Mouse (Mus musculus) C2C12 (cell line): Measurements from ENCODE around the gene Nucks1. TPM values are rescaled to one million over a fixed set of nuclear protein-coding genes. Genes with fewer than 3 reads are reported as not detected.

Experiments
- H3K27me3 ChIP-seq: one replicate; pipeline ENCODE4 v1.6.1; 2011; ENCODE audit not compliant: control insufficient read depth, insufficient read depth, insufficient read length
- H3K36me3 ChIP-seq: one replicate; pipeline ENCODE4 v1.6.1; 2011; ENCODE audit not compliant: control insufficient read depth, insufficient read depth
- H3K4me3 ChIP-seq: one replicate; pipeline ENCODE4 v1.5.1; 2011; ENCODE audit warnings: mild to moderate bottlenecking, control low read depth; ENCODE audit not compliant: poor library complexity, insufficient read depth, severe bottlenecking
- H3K79me2 ChIP-seq: one replicate; pipeline ENCODE4 v1.6.1; 2011; ENCODE audit not compliant: control insufficient read depth, insufficient read depth
- H3K79me3 ChIP-seq: one replicate; pipeline ENCODE4 v1.6.1; 2011; ENCODE audit warnings: low read depth, control low read depth
- H3ac ChIP-seq: one replicate; pipeline ENCODE3; 2011; ENCODE audit warnings: low read depth; ENCODE audit not compliant: control insufficient read depth, insufficient read length
- CEBPB ChIP-seq: IDR thresholded peaks from one replicate; pipeline ENCODE4 v1.6.1; 2011; ENCODE audit warnings: low read depth, mild to moderate bottlenecking, control low read depth, moderate library complexity
- CTCF ChIP-seq: IDR thresholded peaks from one replicate; pipeline ENCODE4 v1.5.1; 2011; ENCODE audit not compliant: control insufficient read depth, insufficient read depth, insufficient read length
- FOSL1 ChIP-seq: IDR thresholded peaks from one replicate; pipeline ENCODE4 v1.8.0; 2011; ENCODE audit warnings: mild to moderate bottlenecking, low read length; ENCODE audit not compliant: poor library complexity, insufficient read depth, severe bottlenecking
- MAX ChIP-seq: IDR thresholded peaks from one replicate; pipeline ENCODE4 v1.6.1; 2011; ENCODE audit warnings: mild to moderate bottlenecking, control low read depth
- MYOD1 ChIP-seq: IDR thresholded peaks from one replicate; pipeline ENCODE4 v1.6.1; 2011; ENCODE audit warnings: low read depth; ENCODE audit not compliant: control insufficient read depth, insufficient read length
- MYOG ChIP-seq: IDR thresholded peaks from one replicate; pipeline ENCODE4 v1.6.1; 2011; ENCODE audit not compliant: control insufficient read depth, insufficient read length; ENCODE audit errors: extremely low read depth
- USF1 ChIP-seq: IDR thresholded peaks from one replicate; pipeline ENCODE4 v1.6.1; 2011; ENCODE audit warnings: low read depth, mild to moderate bottlenecking, control low read depth, moderate library complexity
- long read RNA-seq, 2 experiments: library from polyadenylated mRNA; unstranded; transcript quantifications; one replicate each; pipeline ENCODE4 v2.0.0; 2019 to 2020
- polyA plus RNA-seq: library from polyadenylated mRNA; unstranded; fragments of >200 nt; fragmentation: generic; extraction: Trizol; gene quantifications from one replicate; pipeline ENCODE4 v1.2.1, GENCODE M21; 2012; ENCODE audit warnings: missing spikeins

Nucks1 gene
- polyA plus RNA-seq = 36.2 TPM
- long read RNA-seq, experiment 1, partial matches to known transcripts = 15 of 35 reads
- long read RNA-seq, experiment 1, other reads (novel, unspliced or antisense) = 20 of 35 reads
- long read RNA-seq, experiment 2, full-length matches to known transcripts = 5 of 38 reads
- long read RNA-seq, experiment 2, partial matches to known transcripts = 3 of 38 reads
- long read RNA-seq, experiment 2, other reads (novel, unspliced or antisense) = 30 of 38 reads

DNA sequence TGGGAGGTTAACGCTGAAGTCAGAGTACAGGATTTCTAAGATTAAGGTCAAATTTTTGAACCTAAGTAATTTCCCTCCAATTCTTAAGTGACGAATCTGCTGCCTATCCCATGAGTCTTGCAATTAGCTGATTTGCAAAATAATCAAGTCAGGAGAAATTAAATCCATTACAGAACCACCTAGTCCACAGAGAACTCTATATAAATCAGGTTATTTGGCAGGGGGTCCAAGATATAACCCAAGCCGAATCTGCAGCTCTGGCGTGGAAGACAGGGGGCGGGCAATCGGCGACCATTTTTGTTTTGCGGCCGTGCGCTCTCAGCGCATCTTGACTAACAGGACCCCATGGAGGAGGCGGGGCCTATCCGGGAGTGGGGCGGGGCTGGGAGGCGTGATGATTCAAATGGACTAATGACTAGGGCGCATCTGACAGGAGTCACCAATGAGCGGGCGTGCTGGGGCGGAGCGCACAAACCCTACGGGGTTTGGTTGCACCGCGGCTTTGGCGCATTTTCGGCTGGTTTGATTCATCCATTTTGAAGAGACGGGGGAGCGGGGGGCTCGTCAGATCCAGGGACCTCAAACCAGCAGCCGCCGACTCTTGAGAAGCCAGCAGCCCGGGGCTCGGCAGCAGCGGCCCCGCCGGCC lies at the start of gene Nucks1:
Nucks1 (plus strand) TSS at position 534 of the 648 bp plus-strand sequence.
- Histone ChIP-seq H3K79me2 (peaks cover 47% of the 10 kb centered on the region), H3K79me3 (peaks cover 39% of the 10 kb centered on the region), H3K36me3 (peaks cover 19% of the 10 kb centered on the region), H3K4me3 (peak within 1 kb of the TSS; percentile 86), H3K27me3 (no peaks in the 10 kb centered on the region), H3ac (peak within 1 kb of the TSS; percentile 98)
- TF ChIP-seq MAX (peak; percentile 46), CTCF (no peak)

DNA sequence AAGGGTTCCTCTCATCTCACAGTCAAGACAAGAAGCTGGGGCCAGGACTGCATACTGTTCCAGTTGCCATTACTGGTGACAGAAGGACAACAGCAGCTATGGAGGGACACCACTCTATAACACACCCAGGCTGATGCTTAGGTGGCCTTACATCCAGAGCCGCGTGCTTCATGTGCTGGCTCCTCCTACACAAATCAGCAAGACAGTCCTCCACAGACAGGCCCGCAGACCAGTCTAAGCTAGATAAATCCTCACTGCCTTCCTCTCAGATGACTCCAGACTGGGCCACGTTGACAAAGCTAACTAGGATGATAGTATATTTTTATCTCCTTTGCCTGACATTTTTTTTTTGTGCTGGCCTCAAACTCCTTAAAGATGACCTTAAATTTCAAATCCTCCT lies 48.5 kb upstream of the Nucks1 start:
- no peak for TF ChIP-seq MAX
- no peak for TF ChIP-seq CEBPB
- no peaks in the 10 kb centered on the region for H3K36me3 ChIP-seq

DNA sequence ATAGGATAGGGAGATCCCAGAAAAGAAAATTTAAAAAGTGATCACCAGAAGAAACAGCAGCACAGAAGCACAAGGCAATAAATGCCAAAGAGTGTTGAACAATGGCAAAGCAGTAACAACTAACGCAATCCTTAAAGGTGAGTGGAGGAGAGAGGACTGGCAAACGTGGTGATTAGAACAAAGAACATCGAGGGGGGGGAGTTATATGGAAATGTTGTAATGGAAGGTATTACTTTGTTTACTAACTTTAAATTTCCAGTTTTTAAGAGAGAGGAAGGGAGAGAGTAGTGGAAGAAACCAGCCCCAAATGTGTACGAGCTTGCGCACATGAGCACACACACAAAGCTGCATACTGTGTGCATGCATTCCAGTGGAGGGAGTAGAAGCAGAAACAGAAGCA lies 44.7 kb upstream of the Nucks1 start:
- H3K4me3 ChIP-seq = no peak overlapping the region
- H3K27me3 ChIP-seq = peaks cover 6% of the 10 kb centered on the region
- TF ChIP-seq FOSL1 (no peak), CEBPB (no peak), CTCF (no peak), MYOG (no peak), USF1 (no peak)
- no peaks in the 10 kb centered on the region for H3K36me3 ChIP-seq
- H3ac ChIP-seq = no peak overlapping the region
- no peaks in the 10 kb centered on the region for H3K79me2 ChIP-seq
- H3K79me3 ChIP-seq = no peaks in the 10 kb centered on the region

More for the DNA sequence above, 48.5 kb upstream of the Nucks1 start:
- Histone ChIP-seq H3K79me3 (no peaks in the 10 kb centered on the region), H3K27me3 (peaks cover 3% of the 10 kb centered on the region), H3K4me3 (no peak overlapping the region), H3K79me2 (no peaks in the 10 kb centered on the region), H3ac (no peak overlapping the region)

DNA sequence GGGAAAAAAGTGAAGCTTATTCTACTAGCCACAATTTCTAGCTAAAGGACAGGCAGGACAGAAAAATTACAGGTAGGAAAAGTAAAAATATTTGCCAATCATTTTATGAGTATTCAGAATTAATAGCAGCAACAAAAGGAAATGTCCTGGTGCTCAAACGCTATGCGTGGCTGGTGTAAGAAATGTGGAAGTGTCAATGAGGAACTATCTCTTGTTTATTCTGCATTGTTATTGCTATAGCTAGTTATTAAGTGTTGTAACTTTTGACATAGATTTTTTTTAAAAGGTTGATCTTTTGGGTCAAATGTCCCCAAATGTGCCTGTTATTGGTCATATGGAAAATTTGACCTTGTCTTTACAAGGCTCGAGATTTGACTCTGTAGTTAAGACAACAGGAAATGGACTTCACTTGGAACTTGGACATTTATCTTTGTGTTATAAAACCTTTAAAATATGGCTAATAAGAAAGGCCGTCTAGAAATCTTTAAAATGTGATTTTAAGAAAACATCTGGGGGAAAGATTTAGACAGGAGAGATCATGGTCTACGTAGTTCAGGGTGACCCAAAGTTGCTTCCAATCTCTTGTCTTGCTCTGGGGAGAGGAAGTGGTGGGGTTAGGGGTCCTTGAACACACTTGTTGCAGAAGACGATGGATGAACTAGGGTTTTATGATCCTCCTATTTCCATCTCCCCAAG lies 43.9 kb upstream of the Nucks1 start:
- Histone ChIP-seq H3K4me3 (no peak overlapping the region), H3K79me2 (no peaks in the 10 kb centered on the region), H3K36me3 (no peaks in the 10 kb centered on the region), H3K27me3 (peaks cover 6% of the 10 kb centered on the region), H3ac (no peak overlapping the region), H3K79me3 (no peaks in the 10 kb centered on the region)
- TF ChIP-seq MYOD1 (no peak), USF1 (no peak), FOSL1 (no peak), CEBPB (no peak), CTCF (no peak)

DNA sequence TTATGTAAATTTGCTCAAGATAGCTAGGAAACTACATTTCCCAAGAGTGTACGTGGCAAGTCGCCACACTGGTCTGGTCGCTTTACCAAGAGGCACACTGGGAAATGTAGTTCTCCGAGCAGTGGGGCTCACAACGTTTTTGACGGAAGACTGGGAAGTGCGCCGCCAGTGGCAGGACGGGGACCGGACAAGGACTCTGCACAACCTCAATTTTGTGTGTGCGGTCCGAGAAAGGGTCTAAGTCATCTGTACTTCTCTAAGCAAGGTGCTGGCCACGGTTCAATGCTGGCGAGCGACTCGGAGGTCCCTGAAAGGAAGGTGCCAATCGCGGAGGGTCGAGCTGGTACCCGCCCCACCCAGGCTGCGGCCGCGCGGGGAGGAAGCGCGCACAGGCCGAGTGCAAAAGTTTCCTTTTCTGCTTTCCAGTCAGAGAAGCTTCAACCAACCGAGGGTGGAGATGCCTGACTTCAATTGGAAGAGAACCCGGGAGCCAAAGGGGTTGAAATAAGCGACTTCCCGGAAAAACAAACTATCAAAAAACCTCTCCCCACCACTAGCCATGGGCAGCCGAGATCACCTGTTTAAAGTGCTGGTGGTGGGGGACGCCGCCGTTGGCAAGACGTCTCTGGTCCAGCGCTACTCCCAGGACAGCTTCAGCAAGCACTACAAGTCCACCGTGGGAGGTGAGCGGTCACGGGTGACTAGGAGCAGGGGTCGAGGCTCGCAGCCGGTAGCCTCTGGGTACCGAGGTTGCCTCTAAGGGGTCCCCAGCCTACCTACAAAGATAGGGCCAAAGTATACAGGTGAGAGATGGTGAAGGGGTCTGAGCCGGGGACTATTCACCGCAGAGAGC lies 43.0 kb upstream of the Nucks1 start, which contains the start of gene Rab29:
Rab29 (plus strand) TSS at position 132 of the 853 bp plus-strand sequence.
- peak within 1 kb of the TSS; percentile 25 for H3K4me3 ChIP-seq
- no peaks in the 10 kb centered on the region for H3K79me3 ChIP-seq
- no peaks in the 10 kb centered on the region for H3K36me3 ChIP-seq
- H3K79me2 ChIP-seq = no peaks in the 10 kb centered on the region
- H3K27me3 ChIP-seq = peaks cover 3% of the 10 kb centered on the region
- H3ac ChIP-seq = peak within 1 kb of the TSS; percentile 43
- TF ChIP-seq CTCF = peak; percentile 78
- TF ChIP-seq MAX = no peak

DNA sequence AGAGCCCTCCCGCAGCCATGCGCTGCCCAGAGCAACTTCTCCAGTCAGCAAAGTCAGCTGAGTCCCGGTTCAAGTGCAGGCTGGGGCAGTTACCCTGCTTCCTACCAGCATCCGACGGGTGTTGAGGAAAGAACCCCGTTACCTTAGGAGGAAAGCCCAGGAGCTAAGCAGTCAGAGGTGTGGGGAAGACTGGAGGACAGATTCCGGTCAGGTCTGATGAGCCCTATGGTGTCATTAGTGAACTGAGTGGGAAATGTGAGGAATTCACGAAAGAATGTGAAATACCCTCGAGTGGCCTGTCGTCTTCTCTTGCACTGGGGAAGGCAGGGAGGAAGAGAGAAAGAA lies 42.4 kb upstream of the Nucks1 start:
- Histone ChIP-seq H3K36me3 (no peaks in the 10 kb centered on the region), H3ac (no peak overlapping the region)
- TF ChIP-seq MYOD1 (no peak), MAX (no peak), MYOG (no peak), USF1 (no peak), CEBPB (no peak), CTCF (no peak), FOSL1 (no peak)

More for the DNA sequence above, 42.4 kb upstream of the Nucks1 start:
- H3K4me3 ChIP-seq = no peak overlapping the region
- peaks cover 3% of the 10 kb centered on the region for H3K27me3 ChIP-seq
- H3K79me2 ChIP-seq = no peaks in the 10 kb centered on the region
- H3K79me3 ChIP-seq = no peaks in the 10 kb centered on the region
